Mouse (Mus musculus) forebrain, embryonic 10.5 days (tissue): ENCODE measurements around the gene Galnt15. TPM values are rescaled to one million over a fixed set of nuclear protein-coding genes. Genes with fewer than 3 reads are reported as not detected.

Experiments
- DNase-seq: peaks from one replicate; pipeline ENCODE4 v3.0.0-alpha.2; 2017; ENCODE audit warnings: low spot score; ENCODE audit errors: extremely low spot score
- H3K27ac ChIP-seq: fragments of 300-500 bp; sonication (generic); 2 replicates; pipeline ENCODE4 v1.5.1; 2016; ENCODE audit warnings: mild to moderate bottlenecking
- H3K27me3 ChIP-seq: fragments of 300-500 bp; sonication (generic); 2 replicates; pipeline ENCODE4 v1.6.1; 2016; ENCODE audit warnings: mild to moderate bottlenecking; ENCODE audit not compliant: poor library complexity, severe bottlenecking
- H3K36me3 ChIP-seq: fragments of 300-500 bp; sonication (generic); replicated peaks from 2 replicates; pipeline ENCODE4 v1.6.1; 2016; ENCODE audit warnings: mild to moderate bottlenecking, moderate library complexity
- H3K4me1 ChIP-seq: fragments of 300-500 bp; sonication (generic); 2 replicates; pipeline ENCODE4 v1.6.1; 2016
- H3K4me3 ChIP-seq: fragments of 300-500 bp; sonication (generic); 2 replicates; pipeline ENCODE4 v1.5.1; 2016; ENCODE audit warnings: mild to moderate bottlenecking, moderate library complexity
- H3K9me3 ChIP-seq: fragments of 300-500 bp; sonication (generic); 2 replicates; pipeline ENCODE4 v1.6.1; 2016; ENCODE audit warnings: mild to moderate bottlenecking, moderate library complexity
- WGBS: fragments of 180-500 bp; shearing (Covaris S2); methylation state at CpG from one replicate; pipeline ENCODE4 v1.1.7; 2016; 5-methylcytosine and 5-hydroxymethylcytosine counted together
- polyA plus RNA-seq: library from polyadenylated mRNA; unstranded; fragments of >200 nt; fragmentation: Nextera tagmentation; extraction: Ambion mirVana; gene quantifications from 2 replicates; pipeline ENCODE4 v1.2.1, GENCODE M21; 2016

Galnt15 gene
- polyA plus RNA-seq, 1 experiment from 2014 or later, result 0.09 TPM

GRCm38 (mm10) chr14:32097691-32098090 is 68.9 kb downstream of the Galnt15 start:
- Histone ChIP-seq H3K27ac (no peak overlapping the region), H3K9me3 (no peaks in the 10 kb centered on the region), H3K36me3 (peaks cover 93% of the 10 kb centered on the region), H3K4me1 (no peaks in the 10 kb centered on the region), H3K4me3 (no peak overlapping the region), H3K27me3 (no peaks in the 10 kb centered on the region)
- WGBS, result 96% methylated on average over 7 of the region's 7 CpGs
- DNase-seq, result no peak

- Histone ChIP-seq H3K36me3 (peaks cover 91% of the 10 kb centered on the region), H3K4me1 (no peaks in the 10 kb centered on the region), H3K4me3 (no peak overlapping the region), H3K27me3 (no peaks in the 10 kb centered on the region), H3K9me3 (no peaks in the 10 kb centered on the region), H3K27ac (no peak overlapping the region)
- WGBS, result 90% methylated on average over 3 of the region's 3 CpGs
- DNase-seq, result no peak
Measured at GRCm38 (mm10) chr14:32098951-32099350, 70.2 kb downstream of the Galnt15 start.

- Histone ChIP-seq H3K27me3 (no peaks in the 10 kb centered on the region), H3K4me1 (no peaks in the 10 kb centered on the region), H3K27ac (no peak overlapping the region), H3K36me3 (peaks cover 57% of the 10 kb centered on the region), H3K4me3 (no peak overlapping the region), H3K9me3 (no peaks in the 10 kb centered on the region)
- DNase-seq, result no peak
- WGBS, result 88% methylated on average over 4 of the region's 4 CpGs
Measured at GRCm38 (mm10) chr14:32103556-32103955, 74.8 kb downstream of the Galnt15 start.

GRCm38 (mm10) chr14:32105663-32106062 is 76.9 kb downstream of the Galnt15 start:
- Histone ChIP-seq H3K4me1 (no peaks in the 10 kb centered on the region), H3K27ac (no peak overlapping the region), H3K36me3 (peaks cover 36% of the 10 kb centered on the region), H3K9me3 (no peaks in the 10 kb centered on the region), H3K4me3 (no peak overlapping the region), H3K27me3 (no peaks in the 10 kb centered on the region)
- DNase-seq, result no peak
- 72% methylated on average over 7 of the region's 7 CpGs for WGBS

GRCm38 (mm10) chr14:32106911-32107310 is 78.1 kb downstream of the Galnt15 start:
- Histone ChIP-seq H3K27me3 (no peaks in the 10 kb centered on the region), H3K36me3 (peaks cover 26% of the 10 kb centered on the region), H3K4me1 (no peaks in the 10 kb centered on the region), H3K4me3 (no peak overlapping the region), H3K27ac (no peak overlapping the region), H3K9me3 (no peaks in the 10 kb centered on the region)
- WGBS, result 91% methylated on average over 4 of the region's 4 CpGs
- no peak for DNase-seq

Other genes with a start within 250 kb of the Galnt15 start
- 13.3 and 14.1 TPM in 2 replicates for gene Ankrd28, start 198.3 kb upstream of the Galnt15 start, polyA plus RNA-seq
- 22.5 and 23.2 TPM in 2 replicates for gene Oxnad1, start 56.4 kb downstream of the Galnt15 start, polyA plus RNA-seq
- gene Dph3, start 56.7 kb downstream of the Galnt15 start, polyA plus RNA-seq, result 110 and 114 TPM in 2 replicates
- gene Msmb, start 113.0 kb downstream of the Galnt15 start, polyA plus RNA-seq, result not detected in 2 replicates
- 69.6 and 82.1 TPM in 2 replicates for gene Ncoa4, start 130.9 kb downstream of the Galnt15 start, polyA plus RNA-seq
- 356 and 363 TPM in 2 replicates for gene Timm23, start 172.9 kb downstream of the Galnt15 start, polyA plus RNA-seq
- 45.2 and 51.9 TPM in 2 replicates for gene Parg, start 173.0 kb downstream of the Galnt15 start, polyA plus RNA-seq